Mouse (Mus musculus): ENCODE measurements around the gene Mob3b. TPM values are rescaled to one million over a fixed set of nuclear protein-coding genes. Genes with fewer than 3 reads are reported as not detected.

Gene Mob3b
- polyA plus RNA-seq, 1 experiment: 2.2 TPM

DNA sequence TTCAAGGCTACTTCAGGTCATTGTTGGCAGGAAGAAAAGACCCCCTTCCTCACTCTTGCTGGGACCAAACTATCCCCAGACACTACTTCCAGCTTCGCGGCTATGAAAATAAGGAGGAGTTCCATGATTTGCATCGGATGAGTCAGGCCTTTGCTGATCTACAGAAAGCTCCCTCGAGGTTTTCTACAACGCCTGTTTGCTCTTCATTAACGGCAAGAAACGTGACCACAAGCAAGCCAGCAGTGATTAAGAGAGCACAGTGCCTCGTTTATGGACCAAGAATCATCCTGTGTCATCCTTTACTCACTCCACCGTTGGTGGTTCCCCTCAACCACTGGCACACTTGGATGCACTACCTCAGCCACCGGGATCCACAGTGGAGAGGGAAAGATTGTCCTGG, 11.6 kb downstream of the Mob3b start:
- H3K4me1 ChIP-seq (ENCODE audit: control insufficient read depth, insufficient read depth, low read length): no peaks in the 10 kb centered on the region
- TF ChIP-seq CTCF (IDR thresholded peaks at IDR 0.05; ENCODE audit: control insufficient read depth, insufficient read depth, low read length): no peak
- TF ChIP-seq POLR2A (IDR thresholded peaks at IDR 0.05; ENCODE audit: borderline replicate concordance, control insufficient read depth, low read depth, low read length): no peak
- no peak overlapping the region for H3K27ac ChIP-seq (ENCODE audit: control insufficient read depth, insufficient read depth, low read depth, low read length, poor library complexity)
- H3K4me3 ChIP-seq (replicated peaks; ENCODE audit: control insufficient read depth, low read depth, low read length): no peak overlapping the region
- WGBS: 80% methylated on average over 10 of the region's 10 CpGs

DNA sequence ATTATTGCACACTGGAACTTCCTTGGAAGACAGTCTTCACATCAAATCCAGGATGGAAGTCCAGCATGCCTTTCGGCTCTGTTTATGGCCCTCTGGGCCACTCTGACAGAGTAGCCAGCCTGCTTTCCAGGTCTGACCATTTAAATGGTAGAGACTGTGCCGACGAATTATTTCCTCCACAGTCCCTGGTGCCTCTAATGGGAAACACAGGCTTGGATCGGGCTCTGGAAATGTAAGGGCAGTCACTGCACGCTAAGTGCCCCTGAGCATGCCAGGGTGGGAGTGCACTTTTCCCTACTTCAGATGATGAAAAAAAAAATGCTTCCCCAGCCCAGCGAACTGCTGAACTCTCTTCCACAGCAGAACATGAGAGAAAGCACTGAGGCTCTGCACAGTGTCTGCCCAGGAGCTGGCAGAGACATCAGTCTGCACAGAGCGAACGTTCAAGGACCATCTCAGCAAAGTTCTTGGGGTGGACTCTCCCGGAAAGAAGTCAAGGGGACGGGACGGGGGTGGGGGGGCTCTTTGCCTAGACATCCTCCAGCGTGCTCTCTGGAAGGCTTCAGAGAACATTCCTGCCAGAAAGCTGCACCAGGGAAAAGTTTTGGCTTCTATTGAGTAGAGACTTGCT, 13.7 kb downstream of the Mob3b start:
- WGBS: 77% methylated on average over 12 of the region's 12 CpGs
- no peak for TF ChIP-seq CTCF (IDR thresholded peaks at IDR 0.05; ENCODE audit: control insufficient read depth, insufficient read depth, low read length)
- no peak for TF ChIP-seq POLR2A (IDR thresholded peaks at IDR 0.05; ENCODE audit: borderline replicate concordance, control insufficient read depth, low read depth, low read length)
- no peak overlapping the region for H3K27ac ChIP-seq (ENCODE audit: control insufficient read depth, insufficient read depth, low read depth, low read length, poor library complexity)
- peaks cover 3% of the 10 kb centered on the region; the same call in 1 of the 2 replicates for H3K4me1 ChIP-seq (ENCODE audit: control insufficient read depth, insufficient read depth, low read length)
- H3K4me3 ChIP-seq (replicated peaks; ENCODE audit: control insufficient read depth, low read depth, low read length): no peak overlapping the region

DNA sequence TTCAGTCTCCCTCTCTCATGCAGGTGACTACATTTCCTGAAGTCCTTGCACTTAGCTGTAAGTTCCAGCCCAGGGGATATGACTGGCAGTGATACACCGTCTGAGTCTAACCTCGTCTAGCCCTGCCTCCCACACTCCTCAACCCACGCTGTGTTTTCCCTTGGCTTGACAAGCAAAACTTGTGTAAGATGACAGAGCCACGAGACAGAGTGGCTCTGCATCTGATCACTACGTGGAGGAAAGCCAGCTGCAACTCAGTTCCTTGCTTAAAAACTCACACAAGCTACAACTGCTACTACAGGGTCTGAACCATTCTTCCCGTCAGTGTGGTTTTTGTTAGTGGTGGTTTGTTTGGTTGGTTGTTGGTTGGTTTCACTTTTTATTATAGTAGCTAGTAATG, 17.0 kb downstream of the Mob3b start:
- TF ChIP-seq POLR2A (IDR thresholded peaks at IDR 0.05; ENCODE audit: borderline replicate concordance, control insufficient read depth, low read depth, low read length): no peak
- no peak for TF ChIP-seq CTCF (IDR thresholded peaks at IDR 0.05; ENCODE audit: control insufficient read depth, insufficient read depth, low read length)
- H3K4me1 ChIP-seq (ENCODE audit: control insufficient read depth, insufficient read depth, low read length): peaks cover 5% of the 10 kb centered on the region; the same call in 1 of the 2 replicates
- peak overlapping the region; percentile 25 for H3K4me3 ChIP-seq (replicated peaks; ENCODE audit: control insufficient read depth, low read depth, low read length)
- H3K27ac ChIP-seq (ENCODE audit: control insufficient read depth, insufficient read depth, low read depth, low read length, poor library complexity): peak overlapping the region; percentile 47
- whole genome bisulfite sequencing: 7% methylated on average over 6 of the region's 6 CpGs

DNA sequence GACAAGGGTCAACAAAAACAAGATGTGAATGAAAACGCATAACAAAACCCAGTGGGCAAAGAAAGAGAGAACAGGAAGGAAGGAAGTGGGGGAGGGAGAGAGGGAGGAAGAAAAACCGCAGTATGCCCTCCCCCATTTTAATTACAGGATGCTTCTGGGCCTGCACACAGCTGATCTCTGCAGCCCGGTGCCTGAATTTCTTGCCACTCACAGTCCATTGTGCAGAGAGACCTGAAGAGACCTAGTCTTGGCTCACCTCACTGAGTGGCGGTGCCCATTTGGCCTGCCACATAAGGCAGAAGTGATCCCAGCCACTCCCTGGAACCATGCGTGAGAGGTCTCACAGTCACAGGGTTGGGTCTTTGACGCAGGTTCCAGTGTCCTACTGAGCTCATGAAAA, 19.2 kb downstream of the Mob3b start:
- 18% methylated on average over 6 of the region's 6 CpGs for WGBS
- no peak overlapping the region for H3K27ac ChIP-seq (ENCODE audit: control insufficient read depth, insufficient read depth, low read depth, low read length, poor library complexity)
- peaks cover 5% of the 10 kb centered on the region; the same call in 1 of the 2 replicates for H3K4me1 ChIP-seq (ENCODE audit: control insufficient read depth, insufficient read depth, low read length)
- no peak overlapping the region for H3K4me3 ChIP-seq (replicated peaks; ENCODE audit: control insufficient read depth, low read depth, low read length)
- TF ChIP-seq CTCF (IDR thresholded peaks at IDR 0.05; ENCODE audit: control insufficient read depth, insufficient read depth, low read length) (no peak), POLR2A (IDR thresholded peaks at IDR 0.05; ENCODE audit: borderline replicate concordance, control insufficient read depth, low read depth, low read length) (no peak)

DNA sequence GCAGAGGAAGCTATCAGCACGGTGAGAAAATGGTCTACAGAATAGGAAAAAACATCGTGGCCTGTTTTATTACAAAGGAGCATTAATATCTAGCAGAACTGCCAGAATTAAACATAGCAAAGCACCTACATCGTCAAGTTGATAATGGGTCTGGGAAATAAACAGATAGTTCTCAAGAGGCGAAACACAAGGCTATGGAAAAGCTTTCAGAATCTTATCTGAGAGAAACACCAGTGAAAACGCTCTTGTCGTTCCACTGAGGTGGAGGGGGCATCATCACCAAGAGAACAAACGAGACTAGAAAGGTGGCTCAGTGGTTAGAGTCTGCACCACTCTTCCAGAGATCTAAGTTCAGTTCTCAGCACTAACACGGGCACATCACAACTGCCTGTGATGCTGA, 20.3 kb downstream of the Mob3b start:
- TF ChIP-seq CTCF (IDR thresholded peaks at IDR 0.05; ENCODE audit: control insufficient read depth, insufficient read depth, low read length) (no peak), POLR2A (IDR thresholded peaks at IDR 0.05; ENCODE audit: borderline replicate concordance, control insufficient read depth, low read depth, low read length) (no peak)
- WGBS: 63% methylated on average over 8 of the region's 8 CpGs
- Histone ChIP-seq H3K27ac (ENCODE audit: control insufficient read depth, insufficient read depth, low read depth, low read length, poor library complexity) (no peak overlapping the region), H3K4me3 (replicated peaks; ENCODE audit: control insufficient read depth, low read depth, low read length) (no peak overlapping the region), H3K4me1 (ENCODE audit: control insufficient read depth, insufficient read depth, low read length) (peaks cover 5% of the 10 kb centered on the region; the same call in 1 of the 2 replicates)

DNA sequence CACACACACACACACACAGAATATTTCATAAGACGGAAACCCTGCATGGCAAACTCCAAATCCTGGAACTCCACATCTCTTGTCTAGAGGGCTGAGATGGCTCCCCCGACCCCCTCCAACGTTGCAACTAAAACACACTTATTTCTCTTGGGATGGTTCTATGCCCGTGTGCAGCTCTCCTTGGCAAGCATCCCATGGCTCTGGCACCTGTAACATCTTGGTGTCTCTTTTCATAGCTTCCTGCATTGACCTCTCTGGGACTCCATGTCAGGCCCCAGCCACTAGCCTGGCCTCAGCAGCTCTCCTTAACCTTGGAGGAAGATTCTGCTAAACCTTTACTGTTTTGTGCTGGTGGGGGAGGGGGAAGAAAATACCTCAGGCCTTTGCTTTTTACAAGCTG, 21.5 kb downstream of the Mob3b start:
- Histone ChIP-seq H3K4me3 (replicated peaks; ENCODE audit: control insufficient read depth, low read depth, low read length) (no peak overlapping the region), H3K4me1 (ENCODE audit: control insufficient read depth, insufficient read depth, low read length) (peaks cover 8% of the 10 kb centered on the region), H3K27ac (ENCODE audit: control insufficient read depth, insufficient read depth, low read depth, low read length, poor library complexity) (no peak overlapping the region)
- WGBS: 79% methylated on average over 4 of the region's 4 CpGs
- TF ChIP-seq CTCF (IDR thresholded peaks at IDR 0.05; ENCODE audit: control insufficient read depth, insufficient read depth, low read length) (no peak), POLR2A (IDR thresholded peaks at IDR 0.05; ENCODE audit: borderline replicate concordance, control insufficient read depth, low read depth, low read length) (no peak)

DNA sequence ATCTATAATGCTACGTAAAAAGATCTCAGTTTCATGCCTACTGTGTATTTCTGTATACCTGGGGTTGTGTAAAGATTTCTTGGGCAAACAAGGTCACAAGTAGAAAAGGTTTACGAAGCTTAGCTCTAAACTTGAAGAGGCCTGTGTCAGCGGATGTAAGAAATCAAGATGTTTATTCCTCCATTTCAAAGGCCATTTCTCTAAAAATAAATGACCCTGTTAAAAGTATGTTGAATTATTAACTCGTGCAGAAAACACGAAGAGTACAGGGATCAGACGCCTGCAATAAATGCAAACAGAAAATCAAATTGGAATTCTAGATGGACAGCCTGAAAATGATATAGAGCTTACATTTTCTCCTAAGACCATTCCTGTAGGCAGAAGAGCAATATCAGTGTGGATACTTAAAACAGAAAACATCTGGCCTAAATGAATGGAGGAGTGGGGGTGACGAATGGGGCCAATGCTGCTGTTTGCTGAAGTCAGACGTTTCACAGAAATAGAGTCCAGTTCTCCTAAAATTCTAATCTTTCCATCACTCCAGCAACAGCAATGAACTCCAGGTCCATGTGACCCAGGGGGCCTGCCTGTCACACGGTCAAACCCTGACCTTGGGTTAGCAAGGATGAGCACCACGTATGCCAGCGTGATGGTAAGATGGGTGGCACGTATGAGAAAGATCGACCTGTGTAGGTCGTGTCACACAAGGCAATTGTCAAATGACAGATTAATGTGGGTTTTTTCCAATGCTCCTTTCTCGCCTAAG, 22.3 kb downstream of the Mob3b start:
- H3K4me3 ChIP-seq (replicated peaks; ENCODE audit: control insufficient read depth, low read depth, low read length): no peak overlapping the region
- 85% methylated on average over 15 of the region's 15 CpGs for WGBS
- TF ChIP-seq CTCF (IDR thresholded peaks at IDR 0.05; ENCODE audit: control insufficient read depth, insufficient read depth, low read length) (no peak), POLR2A (IDR thresholded peaks at IDR 0.05; ENCODE audit: borderline replicate concordance, control insufficient read depth, low read depth, low read length) (no peak)
- H3K27ac ChIP-seq (ENCODE audit: control insufficient read depth, insufficient read depth, low read depth, low read length, poor library complexity): no peak overlapping the region
- peaks cover 7% of the 10 kb centered on the region for H3K4me1 ChIP-seq (ENCODE audit: control insufficient read depth, insufficient read depth, low read length)

DNA sequence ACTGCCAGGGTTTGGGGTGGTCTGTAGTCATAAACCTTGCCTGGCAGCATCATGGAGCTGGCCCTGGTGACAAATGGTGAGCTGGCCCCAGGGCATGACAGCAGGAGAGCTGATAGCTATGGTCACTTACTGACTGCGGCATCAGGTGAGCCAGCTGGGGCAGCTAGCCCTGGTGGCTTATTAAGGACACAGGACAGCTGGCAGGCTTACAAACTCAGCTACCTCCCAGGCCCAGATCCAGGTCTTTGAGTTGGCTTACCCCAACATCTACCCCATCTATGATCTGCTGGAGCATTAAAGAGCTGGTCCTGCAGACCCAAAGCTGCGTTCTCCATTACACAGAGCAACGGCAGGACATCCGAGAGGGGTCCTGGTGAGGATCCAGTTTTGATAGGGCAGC, 23.9 kb downstream of the Mob3b start:
- WGBS: 91% methylated on average over 4 of the region's 4 CpGs
- TF ChIP-seq POLR2A (IDR thresholded peaks at IDR 0.05; ENCODE audit: borderline replicate concordance, control insufficient read depth, low read depth, low read length): no peak
- no peak for TF ChIP-seq CTCF (IDR thresholded peaks at IDR 0.05; ENCODE audit: control insufficient read depth, insufficient read depth, low read length)

More for the DNA sequence above, 23.9 kb downstream of the Mob3b start:
- Histone ChIP-seq H3K4me3 (replicated peaks; ENCODE audit: control insufficient read depth, low read depth, low read length) (no peak overlapping the region), H3K27ac (ENCODE audit: control insufficient read depth, insufficient read depth, low read depth, low read length, poor library complexity) (no peak overlapping the region), H3K4me1 (ENCODE audit: control insufficient read depth, insufficient read depth, low read length) (peaks cover 7% of the 10 kb centered on the region)
